Mouse (Mus musculus): ENCODE results near the gene CN725425. TPM values are rescaled to one million over a fixed set of nuclear protein-coding genes. Genes with fewer than 3 reads are reported as not detected.

Gene CN725425
- total RNA-seq (2021), result not detected

- intact Hi-C loops (cut with DNase I), result no loop called here
- no peak for DNase-seq
These were observed at the start of gene CN725425 for GRCm38 (mm10) chr15:91199256-91199905. Gene CN725425, plus strand, starts transcription at chr15:91199494.

GRCm38 (mm10) chr15:91152592-91152991 is 46.7 kb upstream of the CN725425 start:
- intact Hi-C loops (cut with DNase I), result no loop called here
- DNase-seq, result no peak

GRCm38 (mm10) chr15:91153311-91153710 is 46.0 kb upstream of the CN725425 start:
- intact Hi-C loops (cut with DNase I), result no loop called here

GRCm38 (mm10) chr15:91161153-91161552 is 38.1 kb upstream of the CN725425 start:
- intact Hi-C loops (cut with DNase I), result loop anchor here (10.0 kb wide), 1 partner anchor 134 kb away; no protein-coding TSS in a partner anchor

More at GRCm38 (mm10) chr15:91153311-91153710, 46.0 kb upstream of the CN725425 start:
- no peak for DNase-seq

GRCm38 (mm10) chr15:91163454-91163853 is 35.8 kb upstream of the CN725425 start:
- intact Hi-C loops (cut with DNase I), result loop anchor here (10.0 kb wide), 1 partner anchor 131 kb away; no protein-coding TSS in a partner anchor
- no peak for DNase-seq

More at GRCm38 (mm10) chr15:91161153-91161552, 38.1 kb upstream of the CN725425 start:
- DNase-seq, result no peak

- intact Hi-C loops (cut with DNase I), result loop anchor here (10.0 kb wide), 1 partner anchor 130 kb away; no protein-coding TSS in a partner anchor
- DNase-seq, result peak; percentile 47
These were observed 34.3 kb upstream of the CN725425 start for GRCm38 (mm10) chr15:91165021-91165420.

GRCm38 (mm10) chr15:91167850-91168562 is 31.3 kb upstream of the CN725425 start:
- DNase-seq, result no peak
- intact Hi-C loops (cut with DNase I), result loop anchor here (10.0 kb wide), 1 partner anchor 127 kb away; no protein-coding TSS in a partner anchor

GRCm38 (mm10) chr15:91170602-91171328 is 28.5 kb upstream of the CN725425 start:
- DNase-seq, result no peak
- intact Hi-C loops (cut with DNase I), result loop anchor here (10.0 kb wide), 1 partner anchor 404 kb away; the partner anchor contains the start of gene Slc2a13

- DNase-seq, result no peak
- intact Hi-C loops (cut with DNase I), result loop anchor here (10.0 kb wide), 1 partner anchor 403 kb away; the partner anchor contains the start of gene Slc2a13
These were observed 28.0 kb upstream of the CN725425 start for GRCm38 (mm10) chr15:91171332-91171731.

- intact Hi-C loops (cut with DNase I), result loop anchor here (10.0 kb wide), 1 partner anchor 403 kb away; the partner anchor contains the start of gene Slc2a13
- no peak for DNase-seq
These were observed 27.1 kb upstream of the CN725425 start for GRCm38 (mm10) chr15:91172193-91172592.

GRCm38 (mm10) chr15:91178656-91179314 is 20.5 kb upstream of the CN725425 start:
- intact Hi-C loops (cut with DNase I), result loop anchor here (10.0 kb wide), 1 partner anchor 396 kb away; the partner anchor contains the start of gene Slc2a13
- DNase-seq, result no peak

- DNase-seq, result peak; percentile 47
- intact Hi-C loops (cut with DNase I), result loop anchor here (10.0 kb wide), 1 partner anchor 395 kb away; the partner anchor contains the start of gene Slc2a13
These were observed 19.2 kb upstream of the CN725425 start for GRCm38 (mm10) chr15:91179911-91180622.

- intact Hi-C loops (cut with DNase I), result no loop called here
- DNase-seq, result no peak
These were observed 12.9 kb upstream of the CN725425 start for GRCm38 (mm10) chr15:91186358-91186757.

GRCm38 (mm10) chr15:91190026-91190425 is 9.3 kb upstream of the CN725425 start:
- DNase-seq, result no peak
- intact Hi-C loops (cut with DNase I), result no loop called here

GRCm38 (mm10) chr15:91190519-91191207 is 8.6 kb upstream of the CN725425 start:
- intact Hi-C loops (cut with DNase I), result no loop called here
- DNase-seq, result peak; percentile 12

- intact Hi-C loops (cut with DNase I), result no loop called here
- DNase-seq, result peak; percentile 86
These were observed 7.7 kb upstream of the CN725425 start, which contains the start of gene Abcd2 for GRCm38 (mm10) chr15:91191412-91192222. Gene Abcd2, minus strand, starts transcription at chr15:91191799.

- peak; percentile 7 for DNase-seq
- intact Hi-C loops (cut with DNase I), result no loop called here
These were observed 7.1 kb upstream of the CN725425 start for GRCm38 (mm10) chr15:91192223-91192598.

GRCm38 (mm10) chr15:91200833-91201232 is 1.5 kb downstream of the CN725425 start:
- no peak for DNase-seq
- intact Hi-C loops (cut with DNase I), result no loop called here

Data from left cerebral cortex, postnatal 4 days (tissue).